Mouse (Mus musculus) kidney, postnatal 14 days (tissue): Measurements from ENCODE around the gene Mrpl14.
A peak's percentile ranks its signal among the peaks of the same experiment; 100 is the strongest.

Experiments
- DNase-seq: peaks from one replicate; pipeline ENCODE4 v3.0.0; 2022; ENCODE audit warnings: mixed read lengths

Mrpl14 gene

DNA sequence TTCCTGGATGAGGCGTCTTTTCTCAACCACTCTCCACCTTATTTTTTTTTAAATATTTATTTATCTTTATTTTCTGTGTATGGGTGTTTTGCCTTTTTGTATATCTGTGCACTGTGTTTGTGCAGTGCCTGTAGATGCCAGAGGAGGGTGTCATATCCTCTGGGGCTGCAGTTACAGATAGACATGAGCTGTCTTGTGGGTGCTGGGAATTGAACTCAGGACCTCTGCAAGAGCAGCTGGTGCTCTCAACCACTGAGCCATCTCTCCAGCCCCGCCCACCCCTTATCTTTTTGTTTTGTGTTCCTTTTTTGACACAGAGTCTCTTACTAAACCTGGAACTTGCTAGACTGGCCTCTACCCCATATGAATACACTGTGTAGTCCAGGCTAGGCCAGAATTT, 41.4 kb downstream of the Mrpl14 start:
- no peak for DNase-seq

DNA sequence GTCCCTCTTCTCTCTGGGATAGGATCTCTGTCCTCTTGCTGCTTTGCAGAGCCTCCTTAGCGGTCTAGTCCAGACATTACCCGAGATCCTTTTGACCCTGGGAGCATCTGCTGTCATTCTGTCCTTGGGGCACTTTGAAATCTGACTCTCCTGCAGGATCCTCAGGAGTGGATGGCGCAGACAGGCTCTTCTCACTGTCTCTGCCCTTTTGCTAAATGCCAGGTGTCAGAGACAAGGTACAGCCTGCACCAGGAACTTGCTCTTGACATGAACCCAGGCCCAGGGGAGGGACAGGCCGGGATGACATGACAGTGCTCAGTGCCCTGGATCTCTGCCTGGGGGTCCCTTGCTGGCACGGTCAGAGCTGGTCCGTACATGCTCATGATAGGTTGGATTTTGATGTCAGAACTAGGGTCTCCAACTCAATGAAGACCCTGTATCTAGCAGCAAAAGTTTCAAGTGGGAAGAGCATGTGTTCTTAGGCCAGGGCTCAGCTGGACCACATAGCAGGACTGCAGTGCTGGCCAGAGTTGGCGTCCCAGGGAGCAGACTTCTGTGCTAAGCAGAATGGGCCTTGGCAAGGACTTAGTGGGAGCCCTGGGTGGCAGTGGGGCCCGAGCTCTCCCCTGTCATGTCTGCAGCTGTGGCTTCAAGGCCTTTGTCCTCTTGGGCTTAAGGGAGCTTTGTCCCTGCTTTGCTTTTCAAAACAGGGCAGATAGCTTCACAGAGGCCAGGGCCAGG, 42.0 kb downstream of the Mrpl14 start:
- DNase-seq, result no peak

DNA sequence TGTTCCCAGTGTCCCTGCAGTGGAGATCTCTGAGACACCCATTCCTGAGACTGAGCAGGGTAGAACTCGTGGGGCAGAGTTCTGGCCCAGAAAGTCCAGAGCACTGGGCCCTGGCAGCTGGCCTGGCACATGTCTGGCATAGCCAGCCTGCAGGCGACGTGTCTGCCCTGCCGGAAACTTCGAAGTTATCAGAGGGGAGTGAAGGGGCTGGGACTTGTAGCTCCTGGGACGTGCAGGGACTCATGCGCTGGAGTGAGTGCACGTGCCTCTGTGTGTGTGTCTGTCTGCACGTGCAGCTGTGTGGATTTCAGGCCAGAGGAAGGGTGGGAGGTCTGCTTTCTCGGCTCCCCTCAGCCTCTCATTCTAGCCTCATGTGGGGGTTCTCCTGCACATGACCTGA, 43.3 kb downstream of the Mrpl14 start:
- no peak for DNase-seq

DNA sequence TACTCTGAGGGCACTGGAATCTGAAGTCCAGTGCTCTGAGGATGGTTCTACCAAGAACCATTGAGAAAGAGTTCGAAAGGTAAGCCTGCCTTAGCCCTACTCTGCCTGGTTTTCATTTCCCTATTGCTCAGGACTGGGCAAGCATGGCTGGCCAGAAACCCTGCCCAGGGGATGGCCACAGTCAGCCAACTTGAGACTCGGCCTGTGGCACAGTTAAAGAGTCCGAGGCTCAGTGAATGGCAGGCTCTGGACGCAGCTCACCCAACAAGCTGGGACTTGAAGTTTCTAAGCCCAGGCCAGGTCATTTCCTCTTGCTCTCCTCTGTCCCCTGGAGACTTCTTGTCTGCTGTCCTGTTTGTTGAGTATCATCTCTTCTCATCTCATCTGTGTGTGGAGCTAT, 44.6 kb downstream of the Mrpl14 start:
- no peak for DNase-seq

DNA sequence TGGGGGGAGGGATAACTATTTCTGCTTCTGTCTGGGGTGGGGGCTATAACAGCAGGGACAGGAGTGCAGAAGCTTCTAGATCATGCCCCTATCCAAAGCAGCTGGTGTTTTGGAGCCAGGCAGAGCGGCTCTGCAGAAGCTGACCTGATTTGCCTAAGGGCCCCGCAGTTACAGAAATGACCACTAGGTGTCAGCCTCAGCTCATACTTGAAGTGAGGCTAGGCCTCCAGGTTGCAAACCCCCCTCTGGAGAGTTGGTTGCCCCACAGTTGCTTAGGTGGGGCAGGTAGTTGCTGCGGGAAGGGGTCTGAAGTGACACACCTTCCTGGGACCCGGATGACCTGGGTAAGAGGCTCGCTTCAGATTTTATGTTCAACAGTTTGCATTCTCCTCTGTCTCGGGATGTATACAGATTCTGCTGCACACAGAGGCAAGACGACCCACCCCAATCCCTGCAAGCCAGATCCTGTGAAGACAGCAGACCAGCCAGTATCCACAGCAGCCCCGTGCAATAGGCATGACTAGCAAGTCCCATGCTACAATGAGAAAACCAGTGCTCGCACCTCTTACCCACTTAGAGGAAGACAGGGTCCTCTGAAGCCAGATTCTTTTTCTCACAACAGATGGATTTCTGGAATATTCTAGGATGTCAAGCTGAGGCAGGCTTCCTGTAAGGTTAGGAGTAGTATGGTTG, 45.2 kb downstream of the Mrpl14 start:
- peak; percentile 89 for DNase-seq

DNA sequence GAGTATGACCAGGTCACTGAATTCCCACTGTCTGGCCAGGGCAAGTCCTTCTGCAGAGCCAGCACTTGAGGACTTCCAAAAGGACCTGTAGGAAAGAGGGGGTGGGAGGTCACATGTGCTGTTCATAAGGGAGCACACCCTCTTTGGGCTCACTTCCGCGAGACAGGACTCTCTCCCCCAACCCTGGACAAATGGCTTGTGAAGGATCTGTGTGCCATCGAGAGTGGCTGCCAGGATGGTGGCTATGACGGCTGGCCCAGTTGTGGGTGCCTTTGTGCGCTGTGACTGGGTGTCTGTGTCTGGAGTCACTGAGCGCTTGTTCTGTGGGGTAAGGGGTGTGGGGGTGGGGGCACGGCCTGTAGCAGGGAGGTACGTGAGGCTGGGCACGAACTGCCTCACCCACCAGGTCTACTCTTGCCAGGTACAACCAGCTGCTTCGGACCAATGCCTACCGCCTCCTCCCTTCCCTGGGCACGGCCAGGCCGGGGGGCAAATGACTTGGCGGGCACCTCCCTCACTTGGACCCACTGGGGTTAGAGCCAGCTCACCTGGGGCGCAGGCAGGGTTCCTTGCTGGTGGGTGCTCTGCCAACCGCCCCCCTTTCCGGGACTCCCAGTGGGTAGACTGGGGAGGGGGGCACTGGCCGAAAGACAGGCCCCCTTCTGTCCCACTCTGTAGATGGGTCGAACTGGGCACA, 47.1 kb downstream of the Mrpl14 start:
- peak; percentile 49 for DNase-seq

DNA sequence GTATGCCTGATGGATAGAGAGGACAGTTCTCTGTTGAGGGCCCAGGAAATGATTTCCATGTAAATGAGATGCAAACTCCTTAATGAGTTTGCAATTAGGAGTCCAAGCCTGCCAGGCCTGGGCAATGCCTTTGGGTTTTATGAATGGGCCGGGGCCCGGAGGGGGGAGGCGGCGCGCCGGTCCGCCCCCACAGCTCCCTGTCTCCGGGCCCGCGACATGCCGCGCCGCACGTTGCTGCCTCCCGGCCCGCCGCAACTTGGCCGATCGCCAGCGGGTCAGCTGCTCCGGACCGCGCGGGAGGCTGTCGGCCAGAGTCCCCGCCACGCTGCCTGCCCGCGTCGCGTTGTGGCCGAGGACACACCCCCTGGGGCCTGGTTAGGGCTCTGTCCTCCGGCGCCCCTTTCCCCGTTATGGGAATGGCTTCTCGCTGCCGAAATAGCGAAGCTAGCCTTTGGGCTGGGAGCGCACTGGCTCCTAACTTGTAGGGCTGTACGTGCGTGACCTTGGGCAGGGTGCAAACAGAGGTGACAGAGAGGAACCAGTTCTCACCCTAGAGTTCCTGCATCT, 47.7 kb downstream of the Mrpl14 start, which contains the start of gene 1600014C23Rik:
Gene 1600014C23Rik, minus strand, starts transcription at position 110 of the 567 bp plus-strand sequence.
- peak; percentile 86 for DNase-seq

DNA sequence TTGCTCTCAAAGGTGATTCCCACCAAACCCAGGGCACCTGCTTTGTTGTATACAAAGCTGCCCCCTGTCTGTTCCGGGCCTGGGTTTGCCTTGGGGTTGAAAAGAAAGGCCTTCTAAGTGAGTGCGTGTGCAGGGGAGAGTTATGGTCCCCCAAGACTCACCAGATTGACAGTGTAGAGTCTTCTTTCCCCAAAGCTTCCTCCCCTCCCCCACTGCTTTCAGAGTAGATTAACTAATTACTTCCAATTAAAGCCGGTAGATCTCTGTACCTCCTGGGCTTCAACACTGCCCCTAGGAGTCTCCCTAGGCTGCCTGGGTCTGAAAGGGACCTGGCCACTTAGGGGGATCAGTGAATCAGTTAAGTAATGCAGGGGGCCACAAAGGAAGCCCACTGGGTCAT, 48.2 kb downstream of the Mrpl14 start:
- no peak for DNase-seq

DNA sequence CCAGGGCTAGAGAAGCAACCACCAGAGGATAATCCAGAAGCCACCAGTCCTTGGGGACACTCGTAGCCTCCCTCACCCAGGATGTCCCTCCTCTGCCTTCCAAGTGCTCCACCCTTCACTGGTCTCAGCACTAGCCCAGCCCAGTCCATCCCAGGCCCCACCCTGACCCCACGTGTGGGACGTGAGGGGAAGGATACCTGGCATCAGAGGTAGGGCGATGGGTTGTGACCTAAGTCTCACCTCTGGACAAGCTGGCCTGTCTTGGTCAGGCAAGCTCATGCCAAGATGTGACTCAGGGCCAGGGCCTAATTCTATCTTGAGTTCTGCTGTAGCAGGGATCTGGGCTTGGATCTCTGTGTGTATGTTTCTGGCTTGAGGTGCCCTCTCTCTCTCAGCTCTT, 48.8 kb downstream of the Mrpl14 start:
- no peak for DNase-seq

DNA sequence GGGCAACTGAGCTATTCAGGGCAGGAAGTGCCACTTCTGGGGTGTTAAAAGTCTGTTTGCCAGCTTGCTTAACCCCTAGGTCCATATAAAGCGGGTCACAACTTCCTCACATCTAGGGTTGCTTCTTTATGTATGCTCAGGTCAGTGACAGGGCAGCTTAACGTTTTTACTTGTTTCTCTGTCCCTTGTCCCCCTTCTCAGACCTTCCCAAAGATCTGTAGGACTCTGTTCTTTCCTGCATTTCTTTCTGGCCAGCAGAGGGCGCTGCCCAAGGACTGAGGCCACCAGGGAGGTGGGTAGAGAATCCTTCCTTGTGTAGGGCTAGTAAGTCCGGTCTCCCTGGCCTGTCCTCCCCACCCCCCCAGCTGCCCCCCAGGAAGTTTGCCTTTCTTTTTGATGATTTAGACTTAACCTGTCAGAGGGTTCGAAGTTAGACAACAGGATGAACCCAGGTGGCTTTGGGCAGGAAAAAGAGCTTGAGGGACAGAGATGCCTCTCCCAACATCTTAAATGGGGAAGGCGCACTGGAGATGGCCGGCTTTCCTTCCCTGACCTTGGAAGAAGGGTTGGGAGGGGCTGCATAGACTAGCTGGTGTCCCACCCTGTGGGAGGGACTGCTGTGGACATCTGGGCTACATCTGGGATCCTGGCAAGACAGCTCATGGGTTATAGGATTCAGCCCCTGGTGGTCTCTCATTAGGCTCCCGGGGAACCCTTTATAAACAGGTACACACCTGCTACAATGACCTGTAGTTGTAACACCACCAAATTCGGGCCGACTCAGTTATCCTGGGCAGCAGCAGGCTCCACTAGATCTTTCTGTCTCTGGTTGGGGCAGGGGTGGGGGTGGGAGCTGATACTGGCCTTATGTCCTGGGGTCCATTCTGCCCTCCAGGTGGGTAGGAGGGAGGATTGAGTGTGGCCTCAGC, 49.5 kb downstream of the Mrpl14 start:
- DNase-seq, result peak; percentile 88

DNA sequence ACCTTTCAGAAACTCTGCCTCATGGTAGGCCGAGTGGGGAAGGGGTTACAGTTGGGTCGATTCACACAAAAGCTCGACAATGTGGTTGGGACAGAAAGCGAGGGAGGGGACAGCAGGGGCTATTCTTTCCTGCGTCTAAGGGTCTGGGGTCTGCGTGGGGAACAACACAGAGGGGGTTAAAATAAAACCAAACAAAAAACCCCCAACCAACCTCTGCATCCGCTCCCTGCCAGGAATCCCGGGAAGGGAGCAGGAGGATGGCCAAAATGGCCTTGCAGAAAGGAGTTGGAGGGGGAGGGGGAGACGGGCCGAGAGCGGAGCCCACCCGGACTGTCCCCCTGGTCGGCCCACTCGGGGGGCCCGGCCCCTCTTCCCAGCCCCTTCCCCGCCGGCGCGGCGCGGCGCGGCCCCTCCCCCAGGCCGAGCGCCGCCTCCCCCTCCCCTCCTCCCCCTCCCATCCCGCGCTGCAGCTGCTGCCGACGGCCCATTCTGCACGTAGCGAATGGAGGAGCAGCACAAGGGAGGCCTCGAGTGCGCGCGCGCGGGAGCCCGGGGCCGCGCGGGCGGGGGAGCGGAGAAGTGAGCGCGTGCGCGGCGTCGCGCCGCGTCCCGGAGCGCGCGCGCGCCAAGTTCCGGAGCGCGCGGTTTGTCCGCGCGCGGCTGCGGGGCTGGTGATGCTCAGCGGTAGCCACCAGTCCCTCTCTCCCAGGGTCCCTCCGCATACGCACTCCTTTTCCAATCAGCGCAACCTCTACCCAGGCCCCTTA, 50.4 kb downstream of the Mrpl14 start:
- DNase-seq, result peak; percentile 91

DNA sequence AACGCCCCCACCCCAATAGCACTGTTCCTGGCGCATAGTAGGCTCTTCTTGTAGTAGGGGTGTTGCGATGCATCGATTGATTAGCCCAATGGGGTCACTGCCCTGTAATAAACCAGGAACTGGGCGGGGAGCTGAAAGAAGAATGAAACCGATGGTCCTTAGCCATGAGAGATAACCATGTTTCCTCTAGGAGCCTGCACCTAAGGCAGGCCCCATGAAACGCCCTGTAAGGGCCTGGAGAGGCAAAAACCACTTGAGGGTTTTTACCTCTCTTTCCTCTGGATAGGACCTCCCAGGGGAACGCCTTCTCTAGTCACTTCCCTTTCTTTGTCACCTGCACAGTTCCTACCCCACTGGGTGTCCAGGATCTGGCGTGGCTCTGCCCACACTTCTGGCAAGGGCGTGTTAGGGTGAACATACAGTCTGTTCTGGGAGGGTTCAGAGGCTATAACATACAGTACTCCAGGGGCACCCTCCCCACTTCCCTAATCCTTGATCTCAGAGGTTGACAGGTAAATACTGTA, 51.0 kb downstream of the Mrpl14 start:
- no peak for DNase-seq

DNA sequence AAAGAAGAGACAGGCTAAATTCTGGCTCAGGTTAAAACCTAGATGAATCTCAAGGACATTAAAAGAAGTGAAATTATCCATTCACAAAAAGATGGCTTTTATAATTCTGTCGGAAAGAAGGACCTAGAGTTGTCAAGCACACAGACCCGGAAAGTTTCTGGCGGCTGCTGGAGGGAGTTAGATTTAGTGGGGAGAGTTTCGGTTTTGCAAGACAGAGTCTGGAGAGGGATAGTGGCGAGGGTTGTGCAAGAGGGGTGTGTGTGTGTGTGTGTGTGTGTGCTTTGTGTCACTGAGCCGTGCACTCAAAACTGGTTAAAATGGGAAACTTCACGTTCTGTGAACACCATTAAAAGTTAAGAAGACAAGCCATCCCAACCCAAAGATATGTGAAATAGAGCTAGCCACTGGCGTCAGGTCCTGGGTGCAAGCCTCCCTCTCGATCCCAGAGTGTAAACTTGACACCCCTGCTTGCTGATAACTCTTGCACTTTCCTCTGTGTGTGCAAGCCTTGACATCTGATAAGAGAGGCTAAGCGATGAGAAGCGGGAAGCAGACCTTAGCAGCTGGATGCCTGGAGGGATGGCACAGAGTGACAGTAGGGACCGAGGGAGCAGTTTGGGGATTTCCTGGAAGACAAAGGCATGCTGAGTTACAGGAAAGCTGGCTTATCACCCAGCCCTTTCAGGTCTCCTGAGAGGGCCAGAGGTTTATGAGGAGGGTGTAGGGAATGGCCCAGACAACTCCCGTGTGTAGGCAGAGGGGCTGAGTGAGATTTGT, 56.4 kb downstream of the Mrpl14 start:
- no peak for DNase-seq

DNA sequence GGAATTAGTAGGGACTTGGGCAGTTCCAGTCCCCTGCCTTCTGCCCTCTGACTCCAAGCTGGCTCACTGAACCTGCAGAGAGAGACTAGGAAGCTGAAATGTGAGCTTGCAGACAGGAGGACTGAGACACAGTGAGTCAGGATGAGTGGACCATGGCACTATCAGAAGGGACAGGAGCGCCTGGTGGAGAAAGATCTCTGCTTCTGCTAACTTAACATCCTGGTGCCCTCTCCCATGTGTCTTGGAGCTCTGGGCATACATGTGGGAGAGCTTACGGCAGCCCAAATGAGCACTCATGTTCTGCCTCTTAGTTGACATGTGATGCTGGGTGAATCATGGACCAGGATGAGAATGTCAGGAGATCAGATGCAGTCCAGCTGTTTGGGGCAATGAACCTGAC, 59.5 kb downstream of the Mrpl14 start:
- DNase-seq, result no peak

DNA sequence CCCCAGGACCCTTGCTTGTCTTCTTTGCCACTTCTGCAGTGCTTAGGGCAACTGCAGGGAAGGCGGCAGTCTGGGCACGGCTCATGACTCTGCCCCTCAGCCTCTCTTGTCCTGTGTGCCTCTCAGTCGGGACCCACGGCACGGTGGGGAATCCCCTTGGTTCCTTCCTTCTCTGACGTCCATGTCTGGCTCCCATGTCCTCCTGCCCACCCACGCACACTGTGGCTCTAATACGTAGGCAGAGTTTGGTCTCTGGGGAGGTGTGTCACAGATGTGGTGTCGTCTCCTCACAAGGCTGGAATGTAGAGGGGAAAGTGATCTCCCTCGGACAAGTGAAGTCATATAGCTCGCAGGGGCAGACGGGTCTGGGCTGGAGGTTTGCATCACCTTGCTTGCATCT, 60.6 kb downstream of the Mrpl14 start:
- no peak for DNase-seq

DNA sequence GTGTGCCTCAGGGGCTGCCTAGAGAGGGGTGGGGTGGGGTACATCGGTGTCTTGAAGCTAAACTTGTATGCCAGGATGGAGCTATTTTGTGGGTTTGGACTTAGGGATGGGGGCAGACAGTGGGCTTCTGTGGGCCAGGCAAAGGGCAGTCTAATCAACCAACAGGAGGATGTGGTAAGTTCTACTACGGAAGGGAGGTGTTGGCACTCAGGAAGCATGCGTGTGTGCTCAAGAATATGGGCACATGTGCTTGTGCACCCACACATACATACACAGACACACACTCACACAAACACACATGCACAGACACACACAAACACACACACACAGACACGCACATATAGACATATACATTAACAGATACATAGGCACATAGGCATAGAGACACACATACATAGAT, 61.2 kb downstream of the Mrpl14 start:
- DNase-seq, result no peak
